Mouse (Mus musculus) E14TG2a.4 (cell line): Measurements from ENCODE around the gene Arl15.
"Not testable (repeated sequence)": the region's sequence is repeated elsewhere in the genome, so short reads cannot be mapped to it uniquely, and the experiment has no call there.

Experiments
- H3K27me3 ChIP-seq: 2 replicates; pipeline ENCODE4 v1.6.1; 2014; ENCODE audit warnings: low read length, control low read depth; ENCODE audit not compliant: insufficient read depth
- H3K36me3 ChIP-seq: 2 replicates; pipeline ENCODE4 v1.6.1; 2014; ENCODE audit warnings: low read length, control low read depth; ENCODE audit not compliant: insufficient read depth
- H3K4me1 ChIP-seq: replicated peaks from 2 replicates; pipeline ENCODE4 v1.6.1; 2014; ENCODE audit warnings: low read depth, low read length, control low read depth
- H3K4me3 ChIP-seq: replicated peaks from 2 replicates; pipeline ENCODE4 v1.5.1; 2014; ENCODE audit warnings: mild to moderate bottlenecking, low read length
- H3K9me3 ChIP-seq: 2 replicates; pipeline ENCODE4 v1.6.1; 2014; ENCODE audit warnings: low read length, control low read depth
- CTCF ChIP-seq: conservative IDR thresholded peaks from 2 replicates; pipeline ENCODE4 v1.5.1; 2014; ENCODE audit warnings: low read length
- NANOG ChIP-seq: IDR thresholded peaks from 2 replicates; pipeline ENCODE4 v1.6.1; 2014; ENCODE audit warnings: borderline replicate concordance, low read length, mixed read lengths
- POU5F1 ChIP-seq: IDR thresholded peaks from 2 replicates; pipeline ENCODE4 v1.6.1; 2014; ENCODE audit warnings: low read length, borderline replicate concordance

Gene Arl15

GRCm38 (mm10) chr13:113769829-113770228 is 24.5 kb upstream of the Arl15 start:
- Histone ChIP-seq H3K4me1 (peaks cover 13% of the 10 kb centered on the region), H3K27me3 (no peaks in the 10 kb centered on the region), H3K9me3 (peaks cover 37% of the 10 kb centered on the region), H3K4me3 (no peak overlapping the region), H3K36me3 (no peaks in the 10 kb centered on the region)
- TF ChIP-seq NANOG (no peak), CTCF (no peak), POU5F1 (no peak)

GRCm38 (mm10) chr13:113770340-113770739 is 24.0 kb upstream of the Arl15 start:
- H3K27me3 ChIP-seq = no peaks in the 10 kb centered on the region

GRCm38 (mm10) chr13:113771340-113771739 is 23.0 kb upstream of the Arl15 start:
- H3K27me3 ChIP-seq = no peaks in the 10 kb centered on the region
- no peak for TF ChIP-seq POU5F1
- TF ChIP-seq NANOG = no peak
- TF ChIP-seq CTCF = no peak
- H3K4me1 ChIP-seq = peaks cover 28% of the 10 kb centered on the region
- H3K4me3 ChIP-seq = no peak overlapping the region
- H3K9me3 ChIP-seq = peaks cover 30% of the 10 kb centered on the region
- H3K36me3 ChIP-seq = no peaks in the 10 kb centered on the region

More at GRCm38 (mm10) chr13:113770340-113770739, 24.0 kb upstream of the Arl15 start:
- H3K4me3 ChIP-seq = no peak overlapping the region
- TF ChIP-seq NANOG = no peak
- no peak for TF ChIP-seq CTCF
- H3K4me1 ChIP-seq = peaks cover 18% of the 10 kb centered on the region
- H3K36me3 ChIP-seq = no peaks in the 10 kb centered on the region
- H3K9me3 ChIP-seq = peaks cover 37% of the 10 kb centered on the region

GRCm38 (mm10) chr13:113774799-113775198 is 19.5 kb upstream of the Arl15 start:
- Histone ChIP-seq H3K4me3 (no peak overlapping the region), H3K36me3 (no peaks in the 10 kb centered on the region), H3K4me1 (peaks cover 28% of the 10 kb centered on the region), H3K9me3 (peaks cover 6% of the 10 kb centered on the region), H3K27me3 (peaks cover 7% of the 10 kb centered on the region)
- TF ChIP-seq NANOG = no peak
- TF ChIP-seq CTCF = no peak
- no peak for TF ChIP-seq POU5F1

GRCm38 (mm10) chr13:113775244-113776140 is 18.8 kb upstream of the Arl15 start:
- no peaks in the 10 kb centered on the region for H3K36me3 ChIP-seq
- H3K4me3 ChIP-seq = no peak overlapping the region

GRCm38 (mm10) chr13:113785803-113786202 is 8.5 kb upstream of the Arl15 start:
- no peaks in the 10 kb centered on the region for H3K4me1 ChIP-seq
- TF ChIP-seq NANOG = no peak
- no peak for TF ChIP-seq CTCF
- TF ChIP-seq POU5F1 = no peak
- H3K9me3 ChIP-seq = no peaks in the 10 kb centered on the region
- peaks cover 3% of the 10 kb centered on the region; the same call in 1 of the 2 replicates for H3K27me3 ChIP-seq
- H3K4me3 ChIP-seq = no peak overlapping the region
- H3K36me3 ChIP-seq = no peaks in the 10 kb centered on the region

More at GRCm38 (mm10) chr13:113775244-113776140, 18.8 kb upstream of the Arl15 start:
- 0 out of 2 replicates have a peak, but pooled peaks cover 2% of the 10 kb centered on the region for H3K9me3 ChIP-seq
- peaks cover 13% of the 10 kb centered on the region for H3K27me3 ChIP-seq
- peaks cover 28% of the 10 kb centered on the region for H3K4me1 ChIP-seq
- TF ChIP-seq NANOG (no peak), POU5F1 (no peak), CTCF (no peak)

- Histone ChIP-seq H3K4me1 (no peaks in the 10 kb centered on the region), H3K36me3 (no peaks in the 10 kb centered on the region), H3K9me3 (no peaks in the 10 kb centered on the region), H3K4me3 (no peak overlapping the region), H3K27me3 (no peaks in the 10 kb centered on the region)
- TF ChIP-seq POU5F1 = no peak
- no peak for TF ChIP-seq NANOG
- no peak for TF ChIP-seq CTCF
These were observed 7.2 kb upstream of the Arl15 start for GRCm38 (mm10) chr13:113787136-113787535.

- not testable (repeated sequence) for H3K4me3 ChIP-seq, H3K9me3 ChIP-seq, H3K27me3 ChIP-seq, H3K36me3 ChIP-seq
- H3K4me1 ChIP-seq = peaks cover 11% of the 10 kb centered on the region
These were observed 4.3 kb upstream of the Arl15 start for GRCm38 (mm10) chr13:113790016-113790415.

- peaks cover 28% of the 10 kb centered on the region for H3K4me1 ChIP-seq
- no peak for TF ChIP-seq NANOG
- TF ChIP-seq POU5F1 = no peak
- TF ChIP-seq CTCF = no peak
- no peaks in the 10 kb centered on the region for H3K9me3 ChIP-seq
- peak overlapping the region; percentile 95 for H3K4me3 ChIP-seq
- no peaks in the 10 kb centered on the region for H3K27me3 ChIP-seq
- no peaks in the 10 kb centered on the region for H3K36me3 ChIP-seq
These were observed 668 bp upstream of the Arl15 start for GRCm38 (mm10) chr13:113793637-113794036.
